Mouse (Mus musculus) urinary bladder, postnatal 36 days (tissue): ENCODE data around the gene Shisa2.

Experiments used
- DNase-seq, 2 experiments: peaks; one replicate each; pipeline ENCODE4 v3.0.0; 2022; ENCODE audit warnings: low spot score in 2 of 2, mixed read lengths in 1 of 2

Shisa2 gene

GRCm38 (mm10) chr14:59630096-59630495 is 5.0 kb downstream of the Shisa2 start:
- no peak for DNase-seq

GRCm38 (mm10) chr14:59632067-59632466 is 7.0 kb downstream of the Shisa2 start:
- DNase-seq, result no peak

DNA sequence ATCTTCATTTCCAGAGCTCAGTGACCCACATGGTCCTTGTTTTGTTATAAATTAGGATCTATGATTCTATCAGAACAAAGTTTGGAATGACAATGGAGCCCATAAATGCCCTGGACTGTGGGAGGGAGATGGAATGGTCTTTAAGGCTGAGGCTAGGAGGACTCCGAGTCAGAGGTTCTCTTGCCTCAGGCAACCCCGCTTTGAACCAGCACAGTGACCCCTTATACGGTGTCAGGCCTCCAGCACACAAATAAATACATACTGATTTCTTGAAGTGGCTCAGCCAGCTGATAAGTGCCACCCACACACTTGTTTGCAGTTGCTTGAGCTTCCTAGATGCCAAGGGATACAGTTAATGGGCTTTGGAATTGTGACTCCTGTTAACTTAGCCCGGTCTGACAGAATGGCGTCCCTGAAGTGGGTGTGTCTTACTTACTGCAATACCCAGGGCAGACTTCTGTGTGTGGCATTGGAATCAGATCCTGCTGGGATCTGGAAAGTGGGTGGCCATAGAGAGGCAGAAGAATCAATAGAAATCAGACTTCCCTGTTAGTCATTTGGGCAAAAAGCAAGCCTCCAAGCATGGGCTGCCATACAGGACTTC is 8.3 kb downstream of the Shisa2 start:
- DNase-seq, result no peak

- DNase-seq, result no peak
These were observed 8.9 kb downstream of the Shisa2 start for GRCm38 (mm10) chr14:59633988-59634387.

- DNase-seq, result no peak
These were observed 14.0 kb downstream of the Shisa2 start for GRCm38 (mm10) chr14:59638906-59639703.

DNA sequence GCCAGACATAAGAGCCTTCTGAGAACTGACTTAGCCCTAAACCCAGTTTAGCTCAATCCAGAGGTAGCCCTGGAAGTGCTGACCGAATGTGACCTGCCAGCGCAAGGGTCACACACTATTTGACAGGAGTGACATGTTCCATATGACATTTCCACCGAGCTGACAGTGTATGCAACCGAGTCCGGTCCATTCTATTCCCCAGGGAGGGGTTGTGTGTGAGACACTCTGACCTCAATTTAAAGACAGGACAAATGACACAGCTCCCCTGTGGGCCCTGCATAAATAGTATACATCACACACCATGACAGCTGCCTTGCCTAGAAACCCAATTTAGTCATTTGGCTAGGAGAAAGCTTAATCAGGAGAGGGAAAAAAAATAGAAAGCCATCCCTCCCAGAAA is 16.7 kb downstream of the Shisa2 start:
- DNase-seq, result no peak

DNA sequence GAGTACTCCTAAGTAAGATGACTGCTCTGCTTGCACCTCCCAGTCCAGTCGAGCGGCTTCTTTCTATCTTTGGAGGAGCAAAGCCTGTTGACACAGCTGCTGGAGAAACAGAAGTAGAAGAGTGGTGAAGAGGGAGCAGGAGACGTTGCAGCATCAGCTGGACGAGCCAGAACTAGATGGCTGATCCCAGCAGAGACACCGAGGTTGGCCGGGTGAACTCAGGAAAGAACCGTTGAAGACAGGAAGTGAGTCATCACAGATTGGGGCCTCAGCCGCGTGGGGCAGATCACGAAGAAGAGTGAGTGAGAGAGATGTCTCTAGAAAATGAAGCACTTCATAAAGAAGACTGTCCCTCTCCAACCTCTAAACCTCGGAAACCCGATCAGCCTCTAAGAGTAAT is 18.5 kb downstream of the Shisa2 start:
- DNase-seq, result no peak

DNA sequence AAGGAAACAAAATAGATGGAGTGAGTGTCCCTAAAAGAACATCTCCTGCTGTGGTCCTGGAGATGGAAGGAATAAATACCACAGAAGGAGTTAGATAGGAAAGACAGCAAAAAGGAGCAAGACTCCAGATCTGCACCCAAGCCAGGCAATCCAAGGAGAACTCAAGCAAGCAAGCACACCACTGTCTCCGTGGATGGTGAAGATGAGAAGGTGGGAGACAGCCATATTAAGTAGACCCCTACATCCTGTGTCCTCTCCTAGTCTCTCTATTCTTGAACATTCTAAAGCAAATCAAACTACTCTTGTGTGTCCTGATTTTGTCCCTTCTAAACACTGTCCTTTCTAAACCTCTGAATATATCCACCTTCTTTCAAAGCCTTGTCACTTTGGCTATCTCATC is 19.1 kb downstream of the Shisa2 start:
- no peak for DNase-seq

DNA sequence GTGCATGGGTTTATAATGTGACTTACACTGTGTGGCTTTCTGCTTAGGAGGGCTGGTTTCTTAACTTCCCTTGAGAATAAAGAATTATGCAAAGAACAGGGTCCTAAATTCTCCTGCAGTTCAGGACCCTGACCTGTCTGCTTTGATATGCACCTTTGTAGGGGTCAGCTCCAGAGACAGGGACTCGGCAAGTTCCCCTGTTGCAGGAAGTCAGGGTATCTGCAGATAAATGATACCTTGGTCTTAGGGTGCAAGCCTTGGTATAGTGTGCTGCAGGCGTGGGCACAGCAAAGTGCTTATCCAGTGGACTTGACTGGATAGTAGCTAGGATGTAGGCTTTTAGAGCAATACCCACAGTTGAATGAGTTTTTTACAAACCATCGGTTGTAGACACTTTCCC is 19.8 kb downstream of the Shisa2 start:
- no peak for DNase-seq

DNA sequence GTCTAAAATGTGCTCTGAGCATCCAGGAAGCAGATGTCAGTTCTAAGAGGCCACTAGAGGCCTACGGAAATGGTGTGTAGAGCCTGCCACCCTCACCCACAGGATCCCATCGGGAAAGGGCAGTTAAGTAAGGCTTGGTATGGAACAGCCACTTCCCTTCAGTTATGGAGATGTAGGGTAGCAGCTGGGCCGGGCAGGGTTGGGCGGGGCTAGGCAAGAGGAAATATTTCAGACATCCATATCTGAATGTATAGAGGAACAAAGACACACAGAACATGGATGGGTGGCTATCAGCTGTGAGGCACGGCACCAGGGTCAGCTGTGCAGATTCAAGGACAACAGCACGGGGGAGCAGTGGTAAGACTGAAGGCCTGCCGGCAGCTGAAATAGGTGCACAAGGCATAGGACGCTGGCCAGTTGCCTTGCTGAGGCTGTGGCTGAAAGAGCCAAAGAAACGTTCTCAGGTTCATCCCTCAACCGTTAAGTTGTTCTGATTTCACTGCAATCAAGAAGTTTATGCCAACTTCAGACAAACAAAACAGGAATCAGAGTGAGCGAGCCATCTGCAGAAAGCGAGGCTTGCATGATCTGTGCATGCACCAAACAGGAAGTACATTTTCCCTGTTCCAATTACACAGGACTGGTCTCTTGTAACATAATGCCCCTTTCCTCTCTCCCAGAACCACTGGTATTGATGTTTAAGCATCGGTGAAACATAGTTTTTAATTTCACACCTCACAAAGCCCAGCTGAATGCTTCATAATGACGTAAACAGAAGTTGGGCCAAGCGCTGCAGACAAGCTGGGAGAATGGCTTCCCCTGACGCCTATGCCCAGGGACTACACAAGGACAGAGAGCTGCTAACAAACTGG is 22.0 kb downstream of the Shisa2 start:
- no peak for DNase-seq

DNA sequence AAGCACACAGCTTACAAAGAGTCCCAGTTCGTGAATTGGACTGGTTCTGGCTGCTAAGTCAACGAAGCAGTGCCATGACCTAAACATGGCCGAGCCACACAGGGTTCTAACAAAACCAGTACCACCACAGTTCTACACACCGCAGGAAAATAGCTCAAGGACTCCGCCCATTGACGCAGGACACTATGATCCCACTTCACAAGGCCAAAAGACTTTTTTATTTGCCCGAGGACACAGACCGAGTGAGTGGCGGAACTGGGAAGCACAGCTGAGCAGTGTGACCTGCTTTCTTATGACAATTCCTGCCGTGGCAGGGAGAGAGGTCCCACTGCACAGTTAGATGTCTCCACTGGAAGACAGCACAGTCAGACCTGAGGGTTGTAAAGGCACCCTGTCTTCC is 23.5 kb downstream of the Shisa2 start:
- no peak for DNase-seq

DNA sequence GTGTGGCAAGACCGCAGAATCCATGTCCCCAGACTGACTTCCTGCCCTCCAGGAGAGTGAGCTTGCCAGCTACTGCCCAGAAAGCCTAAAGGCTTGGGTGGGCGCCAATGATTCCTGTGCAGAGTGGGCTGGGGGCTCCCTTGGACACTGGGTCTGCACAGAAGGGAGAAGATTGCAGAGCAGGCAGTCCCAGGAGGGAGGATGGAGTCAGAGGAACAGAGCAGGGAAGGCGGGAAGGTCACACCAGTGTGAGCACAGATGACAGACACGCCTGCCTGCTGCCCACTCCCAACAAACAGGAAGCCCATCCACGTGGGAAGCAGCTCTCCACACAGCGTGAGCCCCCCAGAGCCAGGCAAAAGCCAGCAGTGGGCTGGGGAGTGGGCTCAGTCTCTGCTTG is 24.2 kb downstream of the Shisa2 start:
- no peak for DNase-seq

- DNase-seq, result no peak
These were observed 31.5 kb downstream of the Shisa2 start for GRCm38 (mm10) chr14:59656591-59656990.

DNA sequence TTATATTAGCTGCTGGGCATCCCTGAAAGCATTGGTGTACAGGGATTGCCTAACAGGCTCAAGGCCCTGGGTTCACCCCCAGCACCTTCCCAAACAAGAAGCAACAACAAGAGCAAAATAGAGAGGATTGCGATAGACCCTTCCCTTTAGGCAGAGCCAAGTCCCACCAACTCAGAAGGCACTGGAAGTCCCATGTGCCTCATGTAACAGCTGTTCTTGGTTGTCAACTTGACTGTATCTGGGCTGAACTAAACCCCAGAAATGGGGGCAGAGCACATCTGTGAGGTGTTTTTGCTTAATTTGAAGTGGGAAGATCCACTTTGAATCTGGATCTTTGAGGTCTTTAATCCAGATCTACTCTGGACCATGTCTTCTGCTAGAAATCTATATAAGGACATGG is 32.0 kb downstream of the Shisa2 start:
- DNase-seq, result no peak

DNA sequence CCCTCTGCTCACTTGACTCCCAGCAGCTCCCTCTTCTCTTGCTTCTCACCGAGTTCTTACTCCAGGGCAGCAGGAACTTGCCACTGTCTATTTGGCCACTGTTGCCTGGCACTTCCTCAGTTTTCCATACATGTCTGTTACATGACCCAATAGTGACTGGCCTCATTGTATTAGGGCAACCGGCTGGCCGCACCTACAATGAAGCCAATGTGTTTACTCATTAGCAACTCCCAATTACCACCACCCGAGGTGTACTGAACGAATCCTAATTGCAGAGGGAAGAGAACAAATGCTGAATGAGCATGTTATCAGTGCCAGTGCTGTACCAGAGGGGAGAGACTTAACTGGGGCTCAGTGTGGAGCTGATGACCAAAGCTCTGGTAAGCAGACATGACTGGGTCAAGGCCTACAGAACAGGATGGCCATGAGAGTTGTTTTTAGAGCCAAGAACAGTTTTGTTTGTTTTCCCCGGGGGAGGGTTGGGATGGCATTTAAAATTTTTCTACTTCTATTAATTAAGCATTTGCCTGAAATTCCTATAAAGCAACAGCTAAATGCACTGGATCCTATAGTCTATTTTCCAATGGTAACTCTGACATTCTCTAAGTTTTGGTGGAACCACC is 47.9 kb downstream of the Shisa2 start:
- DNase-seq, result no peak

DNA sequence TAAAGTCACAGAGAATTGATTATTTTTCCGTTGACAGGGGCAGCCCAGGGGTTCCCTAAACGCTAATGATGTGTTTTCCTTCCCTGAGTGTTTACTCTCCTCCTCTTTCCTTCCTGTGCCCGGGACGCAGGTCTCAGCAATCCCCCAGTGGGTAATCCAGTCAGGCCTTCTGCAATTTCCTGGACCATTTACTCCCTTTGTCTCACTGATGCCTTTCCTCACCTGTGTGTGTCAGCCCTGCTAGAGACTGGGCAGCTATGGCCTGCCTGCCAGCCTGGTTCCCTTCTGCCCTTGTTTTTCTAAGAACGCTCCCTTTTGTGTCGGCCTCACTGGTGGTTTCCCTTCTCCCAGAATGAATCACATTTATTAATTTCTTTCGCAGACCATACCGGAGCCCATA is 49.4 kb downstream of the Shisa2 start:
- no peak for DNase-seq

GRCm38 (mm10) chr14:59675330-59675729 is 50.2 kb downstream of the Shisa2 start:
- DNase-seq, result no peak

DNA sequence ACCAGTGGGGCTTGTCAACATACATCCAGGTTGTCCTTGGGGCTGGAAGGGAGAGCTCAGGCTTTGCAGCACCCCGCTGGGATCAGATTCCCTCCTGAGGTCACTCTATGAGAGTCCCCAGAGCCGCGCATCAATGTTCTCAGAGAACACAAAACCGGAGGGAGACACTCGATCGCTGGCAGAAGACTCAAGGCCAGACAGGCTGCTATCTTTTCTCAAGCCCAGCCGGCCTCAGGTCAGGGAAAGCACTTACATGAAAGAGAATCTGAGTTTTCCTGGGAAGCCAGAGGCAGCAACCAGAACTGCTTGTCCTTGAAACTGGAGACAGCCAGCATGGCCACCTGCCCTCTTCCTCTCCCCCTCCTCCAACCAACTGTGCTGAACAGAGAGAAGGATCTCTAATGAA is 52.5 kb downstream of the Shisa2 start:
- no peak for DNase-seq
